Mouse (Mus musculus) CH12.LX (cell line): ENCODE results near the gene Nudt19. TPM values are rescaled to one million over a fixed set of nuclear protein-coding genes. Genes with fewer than 3 reads are reported as not detected.
A peak's percentile ranks its signal among the peaks of the same experiment; 100 is the strongest.
"Not testable (repeated sequence)": the region's sequence is repeated elsewhere in the genome, so short reads cannot be mapped to it uniquely, and the experiment has no call there.

Source experiments
- DNase-seq: peaks from one replicate; pipeline ENCODE4 v3.0.0-alpha.2; 2013; ENCODE audit errors: extremely low read depth
- H3K27ac ChIP-seq: 2 replicates; pipeline ENCODE4 v1.5.1; 2012; ENCODE audit warnings: low read depth, mild to moderate bottlenecking, control low read depth, moderate library complexity; ENCODE audit not compliant: insufficient read depth
- H3K27me3 ChIP-seq: replicated peaks from 2 replicates; pipeline ENCODE3; 2012; ENCODE audit warnings: inconsistent platforms
- H3K36me3 ChIP-seq, 2 experiments: replicated peaks in 1 of 2; 2 replicates each; pipeline versions ENCODE3 to v1.6.1; 2012; ENCODE audit warnings: inconsistent platforms in 1 of 2, low read length in 1 of 2, mild to moderate bottlenecking in 1 of 2, mixed read lengths in 1 of 2, moderate library complexity in 1 of 2; ENCODE audit not compliant: control insufficient read depth in 1 of 2, insufficient read depth in 1 of 2
- H3K4me1 ChIP-seq, 2 experiments: 2 replicates each; pipeline ENCODE4 v1.6.1; 2012; ENCODE audit warnings: inconsistent platforms in 1 of 2, moderate library complexity in 1 of 2; ENCODE audit not compliant: insufficient read depth in 2 of 2, control insufficient read depth in 1 of 2
- H3K4me2 ChIP-seq: 2 replicates; pipeline ENCODE4 v1.6.1; 2012; ENCODE audit warnings: low read depth, mild to moderate bottlenecking, control low read depth; ENCODE audit not compliant: poor library complexity, insufficient read depth, severe bottlenecking
- H3K4me3 ChIP-seq, 3 experiments: fragments of 150-350 bp in 1 of 3; sonication (generic) in 1 of 3; replicated peaks in 1 of 3; 2 replicates each; pipeline versions ENCODE3 to v1.5.1; 2011 to 2012; ENCODE audit warnings: low read depth in 2 of 3, low read length in 2 of 3, mild to moderate bottlenecking in 2 of 3, moderate library complexity in 2 of 3, control low read depth in 1 of 3, improper control_type of control experiment in 1 of 3, inconsistent platforms in 1 of 3, mixed read lengths in 1 of 3; ENCODE audit not compliant: poor library complexity in 1 of 3
- H3K79me2 ChIP-seq: replicated peaks from 2 replicates; pipeline ENCODE4 v1.6.1; 2012; ENCODE audit warnings: mild to moderate bottlenecking, moderate library complexity; ENCODE audit not compliant: control insufficient read depth, poor library complexity, insufficient read depth, severe bottlenecking; ENCODE audit errors: extremely low read depth
- H3K9ac ChIP-seq: 2 replicates; pipeline ENCODE4 v1.6.1; 2012; ENCODE audit warnings: low read depth, mild to moderate bottlenecking, control low read depth, moderate library complexity; ENCODE audit not compliant: insufficient read depth
- H3K9me3 ChIP-seq: replicated peaks from 2 replicates; pipeline ENCODE3; 2012; ENCODE audit warnings: low read length, inconsistent platforms, mixed read lengths
- CTCF ChIP-seq, 2 experiments: IDR thresholded peaks in 1 of 2; conservative IDR thresholded peaks in 1 of 2; 2 replicates each; pipeline ENCODE4 v1.5.1; 2011 to 2012; ENCODE audit warnings: low read depth in 2 of 2, low read length in 2 of 2, improper control_type of control experiment in 1 of 2, inconsistent platforms in 1 of 2, mild to moderate bottlenecking in 1 of 2, moderate library complexity in 1 of 2
- RAD21 ChIP-seq: IDR thresholded peaks from 2 replicates; pipeline ENCODE4 v1.6.1; 2011; ENCODE audit warnings: low read depth, mild to moderate bottlenecking, low read length, improper control_type of control experiment, moderate library complexity
- SMC3 ChIP-seq: IDR thresholded peaks from 2 replicates; pipeline ENCODE4 v1.6.1; 2011; ENCODE audit warnings: low read depth, low read length, improper control_type of control experiment
- dilution Hi-C: fragments of 300-500 bp; cut with MboI; formaldehyde crosslinking; loops from 2 replicates; pipeline ENCODE4 v1.14.3; 2020; ENCODE audit warnings: low sequenced_read_pairs; ENCODE audit not compliant: extremely low pct_unique_long_range_greater_than_20kb, extremely low pct_ligation_motif_present
- in situ Hi-C: fragments of 300-500 bp; cut with MboI; formaldehyde crosslinking; loops from 3 replicates; pipeline ENCODE4 v1.14.3; 2019; ENCODE audit warnings: low sequenced_read_pairs, low pct_ligation_motif_present, low pct_unique_long_range_greater_than_20kb, mixed read lengths
- polyA plus RNA-seq: library from polyadenylated mRNA; unstranded; fragments of >175 nt; gene quantifications from 2 replicates; pipeline ENCODE4 v1.2.1, GENCODE M21; 2012; ENCODE audit warnings: low read depth; ENCODE audit not compliant: insufficient read length
- total RNA-seq, 2 experiments: library from RNA; depleted of rRNA; stranded (reverse); fragments of 300-350 nt in 1 of 2; fragments of >200 nt in 1 of 2; gene quantifications; 2 replicates each; pipeline ENCODE4 v1.2.3; 2012 to 2014

Nudt19 gene
- total and polyA plus RNA-seq, 3 experiments: 29.8 to 130 (median 58.0) TPM

- TF ChIP-seq CTCF (conservative IDR thresholded peaks at IDR 0.05 in 1 of 2, IDR thresholded peaks at IDR 0.05 in 1 of 2; ENCODE audit: low read depth in 2 of 2, low read length in 2 of 2): peak in 1 of 2 experiments; percentile 52; a peak in 3 of 4 replicates
- TF ChIP-seq SMC3: peak; percentile 34
- peak; percentile 22 for TF ChIP-seq RAD21
- TF ChIP-seq, all 38 proteins: peak for 3; not testable (repeated sequence) for 35
- H3K79me2 ChIP-seq, H3K9me3 ChIP-seq, H3K4me1 ChIP-seq, H3K9ac ChIP-seq, dilution Hi-C loops, H3K36me3 ChIP-seq, H3K4me3 ChIP-seq, H3K4me2 ChIP-seq, H3K27ac ChIP-seq, DNase-seq: not testable (repeated sequence)
- in situ Hi-C loops: loop anchor here (25.0 kb wide), 1 partner anchor 184 kb away; the partner anchor contains the start of genes Cep89 and Faap24
- H3K27me3 ChIP-seq: peaks cover 17% of the 10 kb centered on the region
These were observed 14.8 kb upstream of the Nudt19 start for GRCm38 (mm10) chr7:35570883-35571282.

GRCm38 (mm10) chr7:35569724-35570123, 13.6 kb upstream of the Nudt19 start:
- H3K27ac ChIP-seq, H3K79me2 ChIP-seq, dilution Hi-C loops, H3K4me3 ChIP-seq, H3K4me2 ChIP-seq, H3K27me3 ChIP-seq, DNase-seq, H3K9me3 ChIP-seq, H3K9ac ChIP-seq, H3K36me3 ChIP-seq, H3K4me1 ChIP-seq: not testable (repeated sequence)
- TF ChIP-seq CTCF (conservative IDR thresholded peaks at IDR 0.05 in 1 of 2, IDR thresholded peaks at IDR 0.05 in 1 of 2; ENCODE audit: low read depth in 2 of 2, low read length in 2 of 2): peak in 1 of 2 experiments; percentile 47; a peak in 2 of 4 replicates
- TF ChIP-seq SMC3: peak; percentile 22; the same call in 1 of the 2 replicates
- in situ Hi-C loops: loop anchor here (25.0 kb wide), 1 partner anchor 182 kb away; the partner anchor contains the start of genes Cep89 and Faap24

- H3K9ac ChIP-seq, dilution Hi-C loops, H3K27ac ChIP-seq, DNase-seq, H3K4me3 ChIP-seq, H3K79me2 ChIP-seq, H3K4me1 ChIP-seq, H3K36me3 ChIP-seq, H3K4me2 ChIP-seq, H3K9me3 ChIP-seq: not testable (repeated sequence)
- in situ Hi-C loops: loop anchor here (25.0 kb wide), 1 partner anchor 179 kb away; the partner anchor contains the start of genes Cep89 and Faap24
- peaks cover 16% of the 10 kb centered on the region for H3K27me3 ChIP-seq
These were observed 9.9 kb upstream of the Nudt19 start for GRCm38 (mm10) chr7:35565965-35566364.

GRCm38 (mm10) chr7:35564872-35565271, 8.8 kb upstream of the Nudt19 start:
- H3K9me3 ChIP-seq, H3K9ac ChIP-seq, H3K27ac ChIP-seq, dilution Hi-C loops, H3K36me3 ChIP-seq, DNase-seq, H3K79me2 ChIP-seq, H3K4me3 ChIP-seq, H3K4me1 ChIP-seq, H3K4me2 ChIP-seq: not testable (repeated sequence)
- peaks cover 19% of the 10 kb centered on the region for H3K27me3 ChIP-seq
- in situ Hi-C loops: loop anchor here (25.0 kb wide), 1 partner anchor 178 kb away; the partner anchor contains the start of genes Cep89 and Faap24
